Mouse (Mus musculus) bone marrow macrophage, adult 2 months (primary cell): ENCODE measurements around the gene Dnmbp. TPM values are rescaled to one million over a fixed set of nuclear protein-coding genes. Genes with fewer than 3 reads are reported as not detected.
A peak's percentile ranks its signal among the peaks of the same experiment; 100 is the strongest.

ENCODE experiments used
- H3K27ac ChIP-seq: 2 replicates; pipeline ENCODE4 v1.5.1; 2012; ENCODE audit warnings: low read depth, low read length; ENCODE audit not compliant: insufficient read depth
- H3K4me1 ChIP-seq: 2 replicates; pipeline ENCODE4 v1.6.1; 2012; ENCODE audit warnings: low read length; ENCODE audit not compliant: control insufficient read depth, insufficient read depth
- H3K4me3 ChIP-seq: 2 replicates; pipeline ENCODE4 v1.5.1; 2012; ENCODE audit warnings: mild to moderate bottlenecking, low read length, moderate library complexity; ENCODE audit not compliant: insufficient read depth
- CTCF ChIP-seq: IDR thresholded peaks from 2 replicates; pipeline ENCODE4 v1.5.1; 2012; ENCODE audit warnings: low read depth, mild to moderate bottlenecking, low read length, moderate library complexity
- POLR2A ChIP-seq: IDR thresholded peaks from 2 replicates; pipeline ENCODE4 v1.6.1; 2012; ENCODE audit warnings: mild to moderate bottlenecking, low read depth, low read length, borderline replicate concordance
- polyA plus RNA-seq: library from polyadenylated mRNA; stranded (reverse); fragments of >200 nt; gene quantifications from 2 replicates; pipeline ENCODE4 v1.2.4, GENCODE M21; 2012; ENCODE audit not compliant: missing spikeins, insufficient read depth, insufficient read length

The Dnmbp gene
- polyA plus RNA-seq, 1 experiment, result 13.5 TPM

GRCm38 (mm10) chr19:43894821-43895220 is 45.2 kb downstream of the Dnmbp start:
- Histone ChIP-seq H3K4me1 (peaks cover 27% of the 10 kb centered on the region), H3K4me3 (no peak overlapping the region), H3K27ac (no peak overlapping the region)
- TF ChIP-seq POLR2A, result no peak
- TF ChIP-seq CTCF, result no peak

GRCm38 (mm10) chr19:43894070-43894469 is 45.9 kb downstream of the Dnmbp start:
- Histone ChIP-seq H3K4me3 (no peak overlapping the region), H3K27ac (no peak overlapping the region), H3K4me1 (peaks cover 27% of the 10 kb centered on the region)
- TF ChIP-seq POLR2A (no peak), CTCF (no peak)

GRCm38 (mm10) chr19:43890487-43890886 is 49.5 kb downstream of the Dnmbp start:
- no peak overlapping the region for H3K4me3 ChIP-seq
- H3K27ac ChIP-seq, result no peak overlapping the region
- TF ChIP-seq CTCF, result no peak
- TF ChIP-seq POLR2A, result no peak
- H3K4me1 ChIP-seq, result peaks cover 16% of the 10 kb centered on the region

- H3K27ac ChIP-seq, result no peak overlapping the region
- TF ChIP-seq POLR2A (no peak), CTCF (no peak)
- no peak overlapping the region for H3K4me3 ChIP-seq
Measured at GRCm38 (mm10) chr19:43887725-43888124, 52.3 kb downstream of the Dnmbp start.

GRCm38 (mm10) chr19:43887242-43887641 is 52.7 kb downstream of the Dnmbp start:
- no peak for TF ChIP-seq CTCF
- no peak for TF ChIP-seq POLR2A
- Histone ChIP-seq H3K4me3 (no peak overlapping the region), H3K4me1 (peaks cover 26% of the 10 kb centered on the region), H3K27ac (no peak overlapping the region)

More at GRCm38 (mm10) chr19:43887725-43888124, 52.3 kb downstream of the Dnmbp start:
- H3K4me1 ChIP-seq, result peaks cover 26% of the 10 kb centered on the region

- Histone ChIP-seq H3K4me3 (no peak overlapping the region), H3K27ac (0 out of 2 replicates have a peak overlapping the region, but pooled peaks have one; percentile 8), H3K4me1 (peaks cover 26% of the 10 kb centered on the region)
- TF ChIP-seq CTCF, result no peak
- TF ChIP-seq POLR2A, result no peak
Measured at GRCm38 (mm10) chr19:43886371-43887099, 53.5 kb downstream of the Dnmbp start.

GRCm38 (mm10) chr19:43884668-43885498 is 55.1 kb downstream of the Dnmbp start:
- H3K27ac ChIP-seq, result peak overlapping the region; percentile 85
- H3K4me1 ChIP-seq, result peaks cover 29% of the 10 kb centered on the region
- H3K4me3 ChIP-seq, result peak overlapping the region; percentile 48
- TF ChIP-seq POLR2A (no peak), CTCF (no peak)

- TF ChIP-seq CTCF (no peak), POLR2A (no peak)
- Histone ChIP-seq H3K27ac (no peak overlapping the region), H3K4me1 (peaks cover 29% of the 10 kb centered on the region), H3K4me3 (no peak overlapping the region)
Measured at GRCm38 (mm10) chr19:43882895-43883573, 57.0 kb downstream of the Dnmbp start.

- peaks cover 25% of the 10 kb centered on the region for H3K4me1 ChIP-seq
- no peak overlapping the region for H3K27ac ChIP-seq
- H3K4me3 ChIP-seq, result no peak overlapping the region
- TF ChIP-seq CTCF (peak; percentile 31; the same call in 1 of the 2 replicates), POLR2A (no peak)
Measured at GRCm38 (mm10) chr19:43881615-43882014, 58.4 kb downstream of the Dnmbp start.

GRCm38 (mm10) chr19:43880420-43880819 is 59.6 kb downstream of the Dnmbp start:
- Histone ChIP-seq H3K4me3 (no peak overlapping the region), H3K4me1 (peaks cover 17% of the 10 kb centered on the region), H3K27ac (no peak overlapping the region)
- TF ChIP-seq POLR2A (no peak), CTCF (no peak)
